Mouse (Mus musculus): ENCODE data around the gene Olfr365. TPM values are rescaled to one million over a fixed set of nuclear protein-coding genes. Genes with fewer than 3 reads are reported as not detected.

Gene Olfr365
- not detected in 2 replicates for polyA plus RNA-seq (2015; fragmentation: Nextera tagmentation; extraction: Ambion mirVana)

GRCm38 (mm10) chr2:37187898-37188297, at the start of gene Olfr365:
Olfr365 (plus strand) TSS chr2:37188198.
- Histone ChIP-seq H3K4me3 (no peak within 1 kb of the TSS), H3K9me3 (peaks cover 6% of the 10 kb centered on the region; the same call in 1 of the 2 replicates), H3K27ac (no peak within 1 kb of the TSS), H3K4me2 (replicated peaks) (no peak within 1 kb of the TSS), H3K9ac (no peak within 1 kb of the TSS), H3K4me1 (no peaks in the 10 kb centered on the region), H3K36me3 (no peaks in the 10 kb centered on the region), H3K27me3 (no peaks in the 10 kb centered on the region)
- ATAC-seq (ENCODE audit: low FRiP score, low read depth) = no peak
- 71% methylated on average over 3 of the region's 3 CpGs for WGBS

GRCm38 (mm10) chr2:37139022-37139421, 49.0 kb upstream of the Olfr365 start, which contains the start of gene Olfr364-ps1:
Olfr364-ps1 (plus strand) TSS chr2:37139322.
- Histone ChIP-seq H3K4me3 (no peak within 1 kb of the TSS), H3K9ac (no peak within 1 kb of the TSS), H3K4me2 (replicated peaks) (no peak within 1 kb of the TSS), H3K36me3 (no peaks in the 10 kb centered on the region), H3K27me3 (no peaks in the 10 kb centered on the region), H3K4me1 (no peaks in the 10 kb centered on the region), H3K9me3 (0 out of 2 replicates have a peak, but pooled peaks cover 3% of the 10 kb centered on the region), H3K27ac (no peak within 1 kb of the TSS)
- WGBS = 85% methylated on average over 3 of the region's 3 CpGs
- ATAC-seq (ENCODE audit: low FRiP score, low read depth) = no peak

- Histone ChIP-seq H3K4me1 (no peaks in the 10 kb centered on the region), H3K27ac (no peak within 1 kb of the TSS), H3K4me2 (replicated peaks) (no peak within 1 kb of the TSS), H3K9me3 (no peaks in the 10 kb centered on the region; the same call in 1 of the 2 replicates), H3K4me3 (no peak within 1 kb of the TSS), H3K9ac (no peak within 1 kb of the TSS), H3K27me3 (no peaks in the 10 kb centered on the region), H3K36me3 (no peaks in the 10 kb centered on the region)
- ATAC-seq (ENCODE audit: low FRiP score, low read depth) = no peak
These were observed 23.3 kb downstream of the Olfr365 start, which contains the start of gene Olfr366 for GRCm38 (mm10) chr2:37211274-37211673. Olfr366 (plus strand) TSS chr2:37211574.

Other genes starting within 250 kb of the Olfr365 start
- not detected in 2 replicates for gene Olfr357, start 194.4 kb upstream of the Olfr365 start, polyA plus RNA-seq (2015; fragmentation: Nextera tagmentation; extraction: Ambion mirVana)
- not detected in 2 replicates for gene Olfr358, start 178.9 kb upstream of the Olfr365 start, polyA plus RNA-seq (2015; fragmentation: Nextera tagmentation; extraction: Ambion mirVana)
- not detected in 2 replicates for gene Olfr360, start 122.5 kb upstream of the Olfr365 start, polyA plus RNA-seq (2015; fragmentation: Nextera tagmentation; extraction: Ambion mirVana)
- not detected in 2 replicates for gene Olfr361, start 98.9 kb upstream of the Olfr365 start, polyA plus RNA-seq (2015; fragmentation: Nextera tagmentation; extraction: Ambion mirVana)
- gene Olfr362, start 70.3 kb upstream of the Olfr365 start, polyA plus RNA-seq (2015; fragmentation: Nextera tagmentation; extraction: Ambion mirVana) = not detected in 2 replicates
- gene Olfr364-ps1, start 48.9 kb upstream of the Olfr365 start, polyA plus RNA-seq (2015; fragmentation: Nextera tagmentation; extraction: Ambion mirVana) = not detected in 2 replicates
- not detected in 2 replicates for gene Olfr366, start 23.4 kb downstream of the Olfr365 start, polyA plus RNA-seq (2015; fragmentation: Nextera tagmentation; extraction: Ambion mirVana)
- not detected in 2 replicates for gene Olfr368, start 138.3 kb downstream of the Olfr365 start, polyA plus RNA-seq (2015; fragmentation: Nextera tagmentation; extraction: Ambion mirVana)
- gene Pdcl, start 171.1 kb downstream of the Olfr365 start, polyA plus RNA-seq (2015; fragmentation: Nextera tagmentation; extraction: Ambion mirVana) = 43.2 and 46.6 TPM in 2 replicates
- 18.0 and 19.3 TPM in 2 replicates for gene Rc3h2, start 234.7 kb downstream of the Olfr365 start, polyA plus RNA-seq (2015; fragmentation: Nextera tagmentation; extraction: Ambion mirVana)